Mouse (Mus musculus) C3H10T1/2 (cell line): ENCODE measurements around the gene Rergl. TPM values are rescaled to one million over a fixed set of nuclear protein-coding genes. Genes with fewer than 3 reads are reported as not detected.

ENCODE experiments used
- polyA plus RNA-seq, 2 experiments: library from polyadenylated mRNA; unstranded; fragments of >200 nt; fragmentation: generic; extraction: Trizol; gene quantifications; one replicate each; pipeline ENCODE4 v1.2.1; 2012; ENCODE audit warnings: missing spikeins in 2 of 2

Gene Rergl
- not detected for polyA plus RNA-seq

GRCm38 (mm10) chr6:139501876-139502275 lies at the start of gene Rergl:
Gene Rergl, minus strand, starts transcription at chr6:139501976.

Other genes with a start within 250 kb of the Rergl start
- gene Pik3c2g, start 85.2 kb upstream of the Rergl start, polyA plus RNA-seq: under 1 TPM in 1 of 2 experiments, not detected in 1; 0.02 TPM